Mouse (Mus musculus): ENCODE measurements around the gene Atp1a1. TPM values are rescaled to one million over a fixed set of nuclear protein-coding genes. Genes with fewer than 3 reads are reported as not detected.

Gene Atp1a1
- polyA plus RNA-seq, 1 experiment = 253 TPM

DNA sequence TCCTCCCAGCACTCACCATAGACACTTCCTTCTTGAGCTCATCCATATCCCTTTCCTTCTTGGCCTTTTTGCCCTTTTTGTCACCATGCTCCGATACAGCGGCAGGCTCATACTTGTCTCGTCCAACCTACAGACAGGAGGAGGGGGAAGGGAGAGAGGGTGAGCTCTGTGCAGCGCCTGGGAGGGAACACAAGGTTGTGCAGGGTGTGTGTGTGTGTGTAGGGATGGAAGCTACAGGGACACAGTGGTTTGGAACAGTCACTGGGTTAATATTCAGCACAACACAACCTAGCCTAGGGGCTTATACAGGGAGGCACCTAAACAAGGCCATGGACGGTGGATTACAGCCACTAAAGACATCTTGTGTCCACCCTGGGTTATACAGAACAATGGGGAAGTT, 9.5 kb downstream of the Atp1a1 start:
- DNase-seq (ENCODE audit: low spot score) = no peak

DNA sequence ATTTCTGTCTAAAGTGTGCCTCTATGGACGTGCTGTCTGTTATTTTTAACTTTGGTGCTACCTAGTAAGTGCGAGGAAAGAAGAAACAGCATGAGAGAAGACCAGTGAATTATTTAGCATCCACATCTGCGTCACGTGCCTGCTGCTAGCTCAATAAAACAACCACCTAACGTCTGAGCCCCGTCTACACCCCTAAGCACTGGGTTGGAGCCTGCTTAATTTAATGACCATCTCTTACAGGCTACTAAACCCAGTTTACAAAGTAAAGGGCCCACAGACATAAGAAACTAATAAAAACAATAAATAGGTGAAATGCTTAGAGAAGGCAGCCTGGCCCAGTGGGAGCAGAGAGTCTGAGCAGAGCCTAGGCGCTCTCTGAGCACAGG, 11.2 kb downstream of the Atp1a1 start:
- DNase-seq (ENCODE audit: low spot score) = no peak

- DNase-seq (ENCODE audit: low spot score) = peak; percentile 14
Measured at GRCm38 (mm10) chr3:101592281-101593265, 11.9 kb downstream of the Atp1a1 start.

DNA sequence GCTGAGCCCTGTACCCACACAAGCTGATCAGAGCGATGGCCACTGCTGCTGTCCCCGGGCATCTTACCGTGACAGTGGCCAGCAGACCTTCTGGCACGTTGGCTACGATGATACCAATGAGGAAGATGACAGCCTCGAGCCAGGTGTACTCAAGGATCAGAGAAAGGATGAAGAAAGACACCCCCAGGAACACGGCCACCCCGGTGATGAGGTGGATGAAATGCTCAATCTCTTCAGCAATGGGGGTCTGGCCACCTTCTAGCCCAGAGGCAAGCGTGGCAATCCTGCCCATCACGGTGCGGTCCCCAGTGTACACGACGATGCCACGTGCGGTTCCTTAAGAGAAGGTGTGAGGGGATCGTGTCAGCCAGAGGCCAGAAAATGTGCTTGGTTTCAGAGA, 14.1 kb downstream of the Atp1a1 start:
- DNase-seq (ENCODE audit: low spot score) = no peak

- no peak for DNase-seq (ENCODE audit: low spot score)
Measured at GRCm38 (mm10) chr3:101588299-101588698, 16.2 kb downstream of the Atp1a1 start.

DNA sequence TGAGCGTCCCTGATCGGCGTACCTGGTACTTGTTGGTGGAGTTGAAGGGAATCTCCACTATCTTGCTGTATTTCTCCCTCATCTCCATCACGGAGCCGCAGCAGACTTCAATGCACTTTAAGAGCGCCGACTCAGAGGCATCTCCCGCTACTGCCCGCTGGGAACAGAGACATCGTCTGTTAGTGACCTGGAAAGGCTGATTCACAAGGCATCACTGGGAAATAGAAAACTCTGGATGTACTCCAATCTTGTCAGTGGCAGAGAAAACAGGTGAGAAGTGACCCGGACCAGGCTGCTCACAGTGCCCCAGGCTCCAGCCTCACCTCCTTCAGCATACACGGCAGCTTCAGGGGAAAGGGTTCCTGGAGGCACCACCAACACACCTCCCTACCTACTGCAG, 17.7 kb downstream of the Atp1a1 start:
- DNase-seq (ENCODE audit: low spot score) = no peak

DNA sequence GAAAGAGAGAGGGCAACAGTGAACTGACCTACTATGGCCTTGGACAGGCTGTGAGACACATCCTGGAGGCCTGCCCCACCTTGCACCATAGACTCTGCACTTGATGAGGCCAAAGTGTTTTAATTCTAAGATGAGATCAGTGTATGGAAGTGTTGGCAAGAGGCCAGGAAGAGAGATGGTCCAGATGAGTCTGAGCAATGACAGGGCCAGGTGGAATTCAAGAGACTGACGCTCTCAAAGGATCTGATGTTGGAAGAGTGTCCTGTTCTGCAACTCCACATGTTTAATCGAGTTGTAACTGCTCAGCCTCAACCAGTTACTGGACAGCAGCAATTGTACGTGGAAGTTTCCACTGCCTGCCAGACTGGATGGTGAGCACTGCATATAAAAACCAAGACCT, 26.4 kb downstream of the Atp1a1 start:
- DNase-seq (ENCODE audit: low spot score) = no peak

GRCm38 (mm10) chr3:101577361-101577760, 27.1 kb downstream of the Atp1a1 start:
- no peak for DNase-seq (ENCODE audit: low spot score)

DNA sequence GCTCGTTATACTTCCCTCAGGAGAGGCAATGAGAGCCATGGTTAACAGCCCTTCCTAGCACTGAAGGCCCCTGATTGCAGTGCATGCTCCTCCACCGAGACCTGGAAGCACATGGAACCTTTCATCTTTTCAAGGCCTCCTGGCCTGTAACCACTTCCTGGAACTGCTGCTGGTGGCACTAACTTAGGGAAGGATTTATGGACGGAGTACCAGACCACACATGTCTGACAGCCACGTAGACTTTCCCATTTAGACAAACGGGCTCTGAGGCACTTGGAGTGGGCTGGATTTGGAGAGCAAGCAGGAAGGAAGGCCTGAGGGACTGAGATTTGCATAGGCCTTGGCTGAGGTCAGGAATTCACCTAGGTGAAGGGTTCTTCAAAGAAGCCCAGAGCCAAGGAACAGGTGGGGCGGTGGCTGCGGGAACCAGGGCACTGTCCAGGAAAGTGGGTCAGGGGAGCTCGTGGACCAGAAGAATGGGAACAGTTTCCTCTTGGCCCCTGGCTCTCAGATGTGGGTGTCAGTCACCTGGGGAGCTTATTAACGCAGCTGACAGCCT, 28.9 kb downstream of the Atp1a1 start:
- no peak for DNase-seq (ENCODE audit: low spot score)

DNA sequence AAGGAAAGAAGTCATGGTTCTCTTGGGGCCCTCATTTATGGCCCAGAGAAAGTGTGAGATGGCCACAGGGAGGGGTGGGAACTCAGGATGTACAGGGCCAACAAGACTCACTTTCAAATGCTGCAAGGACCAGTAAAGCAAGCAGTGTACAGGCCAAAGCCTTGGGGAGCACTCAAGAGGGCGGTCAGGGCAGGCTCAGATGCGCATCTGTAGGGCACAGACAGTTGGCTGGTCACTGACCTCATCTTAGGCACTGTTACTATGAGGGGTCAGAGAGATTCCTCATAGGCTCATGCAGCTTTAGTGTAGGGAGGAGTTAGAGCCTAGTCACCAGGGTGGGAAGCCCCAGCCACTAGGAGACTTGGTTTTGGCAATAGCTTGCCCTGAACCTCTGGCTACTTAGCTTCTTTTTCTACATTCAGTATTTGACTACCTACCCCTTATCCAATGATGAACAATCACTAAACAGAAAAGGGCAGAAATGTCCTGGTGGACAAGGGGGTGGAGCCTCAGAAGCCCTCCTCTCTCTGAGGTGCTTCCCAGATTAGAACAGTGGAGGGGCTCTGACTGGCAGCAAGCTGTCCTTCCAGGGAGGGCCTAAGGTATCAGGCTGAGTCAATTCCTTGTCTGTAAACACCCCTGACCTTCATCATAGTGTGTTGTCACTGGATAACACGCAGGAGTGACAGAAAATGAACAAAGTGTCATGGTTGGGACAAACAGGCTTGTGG, 29.9 kb downstream of the Atp1a1 start:
- DNase-seq (ENCODE audit: low spot score) = no peak

GRCm38 (mm10) chr3:101572991-101573390, 31.5 kb downstream of the Atp1a1 start:
- no peak for DNase-seq (ENCODE audit: low spot score)

GRCm38 (mm10) chr3:101572174-101572626, 32.3 kb downstream of the Atp1a1 start:
- DNase-seq (ENCODE audit: low spot score) = no peak

DNA sequence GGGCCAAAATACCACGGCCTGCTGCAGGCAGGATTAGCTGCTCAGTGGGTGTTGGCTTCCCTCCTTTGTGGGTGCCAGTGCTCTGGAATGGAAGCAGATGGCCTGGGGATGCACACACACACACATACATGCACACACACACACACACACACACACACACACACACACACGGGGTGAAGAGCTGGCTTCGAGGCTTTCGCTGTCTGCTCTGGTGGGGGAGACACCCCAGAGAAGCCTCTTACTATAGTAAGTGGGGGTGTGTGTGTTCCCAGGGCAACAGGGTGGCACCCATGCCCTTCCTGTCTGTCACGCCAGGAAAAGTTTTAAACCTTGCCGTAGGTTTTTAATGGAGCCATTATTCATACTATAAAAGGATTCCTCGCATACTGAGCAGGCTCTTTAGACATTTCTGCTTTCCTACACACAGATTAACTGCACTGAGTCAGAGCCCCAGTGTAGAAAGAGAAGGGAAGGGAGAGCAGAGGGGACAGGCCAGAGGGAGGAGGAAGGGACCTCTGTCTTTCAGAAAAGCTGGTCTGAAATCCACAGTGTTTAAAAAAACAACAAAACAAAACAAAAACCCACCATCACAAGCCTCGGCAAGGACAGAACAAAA, 32.9 kb downstream of the Atp1a1 start:
- no peak for DNase-seq (ENCODE audit: low spot score)

DNA sequence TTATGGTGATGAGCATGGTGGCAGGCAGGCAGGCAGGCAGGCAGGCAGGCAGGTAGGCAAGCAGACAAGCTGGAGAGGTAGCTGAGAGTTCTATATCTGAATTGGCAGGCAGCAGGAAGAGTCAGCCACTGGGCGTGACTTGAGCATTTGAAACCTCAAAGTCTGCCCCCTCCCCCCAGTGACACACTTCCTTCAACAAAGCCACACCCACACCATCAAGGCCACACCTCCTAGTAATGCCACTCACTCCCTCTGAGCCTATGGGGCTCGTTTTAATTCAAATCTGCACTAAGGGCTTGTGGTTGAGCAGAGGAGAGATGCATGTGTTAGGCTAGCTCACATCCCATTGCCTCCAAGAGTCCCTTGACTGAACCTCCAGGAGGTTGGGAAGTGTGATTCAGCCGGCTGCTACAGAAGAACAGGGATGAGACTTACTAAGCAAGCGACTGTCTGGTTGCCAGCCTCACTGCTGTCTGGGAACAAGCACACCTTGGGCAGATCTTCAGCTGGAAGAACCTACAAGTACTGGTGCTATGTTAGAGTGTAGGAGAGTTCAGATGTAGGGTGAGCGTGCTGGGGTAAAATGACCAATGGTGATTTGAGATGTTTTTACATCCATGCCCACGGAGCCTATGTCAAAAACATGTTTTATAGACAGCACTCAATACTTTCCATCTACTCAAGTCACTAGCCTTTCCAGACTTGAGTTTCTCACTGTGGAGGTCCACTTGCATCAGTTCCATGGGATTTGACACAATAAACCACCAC, 33.6 kb downstream of the Atp1a1 start:
- no peak for DNase-seq (ENCODE audit: low spot score)

DNA sequence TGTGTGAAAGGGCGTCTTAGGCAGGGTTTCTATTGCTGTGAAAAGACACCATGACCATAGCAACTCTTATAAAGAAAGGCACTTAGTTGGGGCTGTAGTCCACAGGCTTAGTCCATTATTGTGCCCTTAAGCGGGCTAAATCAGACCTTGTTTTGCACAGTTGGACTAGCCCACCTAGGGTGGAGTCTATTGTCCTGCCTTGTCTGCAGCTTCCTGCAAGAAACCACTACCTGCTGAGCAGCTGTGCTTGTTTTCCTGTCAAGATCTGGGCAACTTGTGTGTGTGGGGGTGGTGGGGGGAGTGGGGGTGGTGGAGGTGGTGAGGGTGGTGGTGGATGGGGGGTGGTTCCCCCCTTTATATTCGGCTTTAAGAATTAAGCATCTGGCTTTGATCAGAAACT, 34.2 kb downstream of the Atp1a1 start:
- DNase-seq (ENCODE audit: low spot score) = no peak

- DNase-seq (ENCODE audit: low spot score) = no peak
Measured at GRCm38 (mm10) chr3:101568627-101569026, 35.9 kb downstream of the Atp1a1 start.

- no peak for DNase-seq (ENCODE audit: low spot score)
Measured at GRCm38 (mm10) chr3:101564011-101564410, 40.5 kb downstream of the Atp1a1 start.

GRCm38 (mm10) chr3:101562510-101563209, 41.8 kb downstream of the Atp1a1 start:
- no peak for DNase-seq (ENCODE audit: low spot score)

GRCm38 (mm10) chr3:101561948-101562347, 42.5 kb downstream of the Atp1a1 start:
- DNase-seq (ENCODE audit: low spot score) = no peak

DNA sequence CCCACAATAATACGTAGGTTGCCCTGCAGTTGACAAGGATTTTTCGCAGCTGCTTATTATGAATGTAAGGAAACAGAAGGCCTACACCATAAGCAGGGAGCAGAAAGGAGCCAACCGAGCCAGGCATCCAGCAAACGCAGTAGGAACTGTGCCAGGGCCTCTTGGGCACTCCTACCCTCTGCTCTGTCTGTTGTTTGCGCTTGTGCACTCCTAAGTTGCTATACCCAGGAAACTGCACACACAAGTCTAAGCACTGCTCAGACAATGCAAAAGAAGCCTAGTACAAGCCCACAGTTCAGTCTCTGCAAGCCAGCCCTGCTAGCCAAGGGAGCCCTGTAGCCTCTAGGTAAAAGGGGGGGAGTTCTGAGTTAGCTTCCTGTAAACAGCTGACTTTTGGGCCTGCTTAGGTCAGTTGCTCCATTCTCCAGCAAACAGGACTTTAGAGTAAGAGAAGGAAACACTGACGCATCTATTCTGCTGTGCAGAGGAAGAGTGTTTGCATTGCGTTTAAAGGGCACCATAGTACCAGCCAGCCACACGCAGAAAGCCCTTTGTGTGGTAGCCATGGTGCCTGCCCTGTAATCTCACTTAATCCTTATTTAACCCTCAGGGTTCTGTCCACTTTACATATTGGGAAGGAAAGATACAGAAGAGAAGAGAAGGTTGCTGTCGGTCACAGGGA, 43.5 kb downstream of the Atp1a1 start:
- no peak for DNase-seq (ENCODE audit: low spot score)

Measured in urinary bladder, adult 2 months (tissue).